Mouse (Mus musculus) retina, embryonic 14.5 days (tissue): ENCODE results near the gene Cenpq.

Experiments
- DNase-seq: peaks from one replicate; pipeline ENCODE4 v3.0.0-alpha.2; 2015; ENCODE audit warnings: low spot score

The Cenpq gene

DNA sequence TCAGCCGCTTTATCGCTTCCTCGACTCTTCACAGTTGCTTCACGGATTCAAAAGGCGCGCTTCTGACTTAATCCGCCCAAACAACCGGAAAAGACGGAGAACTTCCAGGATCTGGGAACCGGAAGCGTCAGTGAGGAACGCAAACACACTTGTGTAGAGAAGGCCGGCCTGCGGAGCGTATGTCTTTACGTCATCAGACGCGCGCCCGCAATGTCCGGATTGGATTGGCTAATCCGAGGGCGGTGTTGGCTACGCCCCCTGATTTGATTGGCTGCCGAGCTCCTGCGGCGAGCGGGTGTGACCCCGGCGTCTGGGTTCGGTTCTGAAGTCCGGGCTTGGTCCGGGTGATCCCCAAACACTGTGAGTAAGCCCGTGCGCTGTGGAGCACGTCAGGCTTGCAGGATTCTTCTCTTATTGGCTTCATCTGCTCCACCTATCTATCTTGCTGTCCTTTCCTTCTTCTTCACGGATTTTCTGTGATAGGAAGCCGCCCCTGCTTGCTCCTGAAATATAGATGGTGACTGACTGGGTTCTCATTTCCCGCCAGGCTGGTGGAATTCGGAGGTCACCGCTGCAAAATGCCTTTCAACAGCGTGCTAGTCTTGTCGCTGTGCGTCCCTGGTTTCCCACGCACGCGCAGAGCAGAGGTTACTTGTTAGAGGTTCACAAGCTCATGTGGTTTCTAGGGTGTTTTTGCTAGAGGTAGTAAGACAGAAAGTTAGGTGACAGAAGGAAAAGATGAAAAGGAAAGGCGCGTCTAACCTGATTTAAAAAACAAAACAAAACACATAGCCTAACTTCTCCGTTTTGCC is at the start of gene Cenpq, which contains the start of gene Mut:
Gene Cenpq (minus strand): TSS at position 628 of the 812 bp plus-strand sequence.
Gene Mut (plus strand): TSS at position 266 of the 812 bp plus-strand sequence.
- peak; percentile 99 for DNase-seq

DNA sequence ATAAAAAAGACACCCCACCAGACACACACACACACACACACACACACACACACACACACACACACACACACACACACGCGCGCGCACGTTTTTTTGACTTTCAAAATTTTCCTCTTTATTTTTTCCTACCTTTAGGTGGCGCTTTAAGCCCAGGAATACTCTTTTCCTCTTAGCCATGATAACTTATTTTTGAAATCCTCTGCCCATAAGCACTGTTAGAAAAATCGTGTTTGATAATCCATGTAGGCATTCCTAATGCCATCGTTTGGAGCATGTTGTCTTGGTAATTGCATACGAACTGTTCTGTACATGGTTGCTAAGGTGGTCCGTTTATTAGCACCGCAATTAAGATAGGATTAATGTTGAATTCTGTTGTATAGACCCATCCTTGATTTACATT is 43.1 kb upstream of the Cenpq start:
- DNase-seq = peak; percentile 40

DNA sequence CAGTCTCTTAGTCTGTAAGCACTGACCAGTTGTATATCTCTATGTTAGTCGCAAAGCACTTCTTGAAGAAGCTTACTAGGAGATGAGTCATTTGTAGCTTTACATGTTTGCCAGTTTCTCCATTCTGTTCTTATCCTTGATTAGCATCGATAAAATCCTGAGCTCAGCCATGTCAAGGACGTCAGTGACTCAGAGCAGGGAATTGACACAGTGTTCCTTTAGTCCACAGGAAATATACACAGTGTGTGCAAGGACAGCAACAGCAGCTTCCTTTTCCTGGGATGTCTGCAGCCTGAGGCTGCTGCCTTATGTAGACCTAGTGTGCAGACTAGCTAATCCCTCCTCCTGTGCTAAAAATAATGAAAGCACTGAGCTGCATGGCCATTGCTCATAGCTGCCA is 13.7 kb upstream of the Cenpq start:
- DNase-seq = no peak

DNA sequence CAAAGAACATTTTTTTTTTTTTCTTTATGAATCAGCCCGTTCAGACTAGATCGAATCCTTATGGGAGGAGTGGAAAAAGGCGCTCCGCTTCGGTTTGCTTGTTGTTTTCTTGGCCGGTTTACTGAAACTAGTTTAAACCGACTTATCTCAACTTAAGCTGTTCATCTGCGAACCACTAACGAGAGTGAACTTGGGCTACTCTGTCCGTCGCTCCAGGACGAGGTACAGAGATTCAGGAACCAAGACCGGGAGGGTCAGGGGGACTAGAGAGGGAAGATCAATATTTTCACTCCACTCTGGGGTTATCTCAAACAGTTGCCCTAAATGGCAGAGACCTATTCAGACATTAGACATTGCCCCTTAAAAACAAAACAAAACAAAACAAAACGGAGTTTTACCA is 862 bp downstream of the Cenpq start:
- DNase-seq = no peak

DNA sequence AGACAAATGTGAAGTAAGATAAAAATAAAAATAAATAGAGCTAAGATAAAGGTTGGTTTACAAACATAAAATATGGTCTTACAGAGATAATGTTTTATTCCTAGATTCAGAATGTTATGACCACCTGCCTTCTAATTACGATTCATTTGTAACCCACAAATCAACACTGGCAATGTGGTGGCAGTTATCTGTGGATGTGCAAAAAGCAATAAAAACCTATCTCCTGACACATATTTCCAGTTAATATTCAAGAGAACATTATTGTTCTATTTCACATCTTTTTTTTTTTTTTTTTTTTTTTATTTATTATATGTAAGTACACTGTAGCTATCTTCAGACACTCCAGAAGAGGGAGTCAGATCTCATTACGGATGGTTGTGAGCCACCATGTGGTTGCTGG is 19.3 kb downstream of the Cenpq start:
- DNase-seq = no peak

DNA sequence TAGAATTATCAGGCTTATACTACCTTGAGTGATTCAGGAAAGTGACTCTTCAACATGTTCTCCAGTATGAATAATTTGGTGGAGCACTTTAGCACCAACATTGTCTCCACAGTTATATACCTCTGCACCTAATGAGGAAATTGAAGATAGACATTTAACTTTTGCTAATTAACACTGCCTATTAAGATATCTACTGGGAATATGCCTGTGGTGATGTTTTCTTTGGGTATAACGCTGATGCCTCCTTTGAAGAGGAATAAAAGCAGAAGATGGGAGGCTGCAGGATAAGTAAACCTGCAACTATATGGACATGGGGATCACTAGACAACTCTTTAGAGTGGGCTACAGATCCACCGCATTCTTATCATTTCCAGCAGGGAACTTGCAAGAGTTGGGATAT is 20.6 kb downstream of the Cenpq start, which contains the start of gene Glyatl3:
Gene Glyatl3 (minus strand): TSS at position 101 of the 400 bp plus-strand sequence.
- DNase-seq = no peak

DNA sequence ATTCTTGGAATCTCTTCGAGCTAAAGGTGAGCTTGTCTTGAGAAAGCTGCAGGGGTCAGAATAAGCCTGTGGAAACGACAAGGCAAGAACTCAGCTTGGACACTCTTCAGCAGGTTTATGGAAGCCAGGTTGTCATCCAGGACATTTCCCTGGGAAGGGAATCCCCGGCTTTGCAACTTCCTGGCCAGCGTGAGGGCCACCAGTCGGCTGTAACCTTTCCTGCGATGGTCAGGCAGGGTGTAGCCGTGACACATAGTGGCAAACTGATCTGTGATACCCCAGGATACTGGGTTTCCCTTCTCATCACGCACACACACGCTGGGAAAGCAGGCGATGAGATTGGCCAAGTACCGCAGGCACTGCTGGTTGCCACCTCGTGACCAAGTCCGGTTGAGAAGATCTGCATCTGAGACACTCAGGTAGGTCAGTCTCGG is 30.1 kb downstream of the Cenpq start:
- DNase-seq = no peak

DNA sequence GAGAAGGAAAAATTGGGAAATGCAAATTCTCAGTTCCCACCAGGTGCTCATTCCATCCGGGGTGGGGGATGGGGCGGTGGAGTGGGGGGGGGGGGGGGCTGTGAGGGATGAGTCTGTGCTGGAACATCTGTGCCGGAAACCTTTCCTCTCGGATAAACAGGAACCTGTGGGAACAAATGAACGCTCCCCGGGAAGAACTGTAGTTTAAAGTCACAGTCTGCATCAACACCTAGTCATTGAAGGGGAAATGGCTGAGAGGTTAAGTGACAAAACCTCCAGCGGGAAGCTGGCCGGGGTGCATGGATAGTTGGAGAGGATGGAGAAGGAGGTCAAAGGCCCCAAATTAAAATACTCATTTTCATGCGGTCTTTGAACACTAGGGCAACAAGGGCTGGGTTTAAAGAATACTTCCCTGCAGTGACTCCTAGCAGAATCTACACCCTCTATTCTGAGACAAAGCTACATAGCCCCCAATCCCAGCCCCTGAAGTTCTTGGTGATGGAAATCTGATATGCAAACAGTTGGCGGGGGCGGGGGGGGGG is 30.7 kb downstream of the Cenpq start:
- DNase-seq = no peak

DNA sequence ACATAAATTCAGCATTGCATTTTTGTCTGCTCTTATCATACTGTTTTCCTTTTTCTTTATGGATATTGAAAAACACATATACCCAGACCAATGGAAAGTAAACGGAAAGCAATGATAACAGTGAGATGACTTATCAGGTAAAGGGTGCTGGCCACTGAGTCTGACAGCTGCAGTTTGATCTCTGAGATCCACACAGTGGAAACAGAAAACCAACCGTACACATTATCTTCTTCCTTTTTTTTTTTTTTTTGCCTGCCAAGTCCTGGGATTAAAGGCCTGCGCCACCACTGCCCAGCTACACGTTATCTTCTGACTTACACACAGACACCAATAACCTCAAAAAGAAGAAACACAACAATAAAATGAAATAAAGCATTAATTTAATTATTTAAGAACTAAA is 31.5 kb downstream of the Cenpq start:
- DNase-seq = no peak

DNA sequence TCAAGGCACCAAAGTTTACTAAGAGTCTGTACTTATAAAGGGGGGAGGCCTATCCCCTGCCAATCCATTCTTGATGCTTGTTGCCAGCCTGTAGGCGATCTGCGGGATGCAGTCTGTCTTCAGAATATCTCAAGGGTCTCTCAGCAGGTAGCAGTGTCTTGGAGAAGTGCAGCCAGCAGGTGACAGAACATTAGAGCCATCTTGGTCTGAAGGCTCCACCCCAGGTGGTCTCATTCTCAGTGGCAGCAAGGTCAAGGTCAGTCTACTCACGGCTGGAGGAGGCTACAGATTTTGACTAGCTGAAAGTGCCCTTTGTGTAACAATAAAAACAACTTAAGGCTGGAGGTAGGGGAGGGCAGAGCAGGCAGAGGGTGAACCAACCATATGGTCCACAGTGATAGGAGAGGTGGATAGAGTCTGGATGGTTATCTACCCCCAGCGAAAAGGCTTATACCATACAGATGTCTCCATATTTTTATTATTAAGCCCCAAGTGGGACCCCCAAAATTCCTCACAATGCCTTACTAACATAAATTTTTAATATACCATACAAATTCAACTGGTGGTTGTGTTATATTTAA is 35.0 kb downstream of the Cenpq start:
- no peak for DNase-seq

DNA sequence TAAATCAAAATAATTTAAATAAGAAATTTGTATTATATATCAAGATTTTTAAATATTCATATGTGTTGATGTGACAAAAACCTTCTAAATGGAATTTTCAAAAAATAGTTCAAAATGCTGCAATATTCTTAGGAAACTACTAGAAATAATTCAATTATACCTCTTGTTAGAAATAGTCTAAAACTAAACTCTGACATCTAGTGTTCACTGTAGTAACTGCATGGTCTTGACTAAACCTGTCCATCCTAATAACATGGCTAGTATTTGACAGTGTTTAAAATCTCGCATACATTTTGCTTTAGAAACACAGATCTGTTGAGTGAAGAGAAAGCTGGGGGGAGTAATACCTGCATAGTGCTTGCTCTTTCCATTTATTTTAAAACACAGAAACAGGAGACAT is 38.0 kb downstream of the Cenpq start:
- peak; percentile 73 for DNase-seq

DNA sequence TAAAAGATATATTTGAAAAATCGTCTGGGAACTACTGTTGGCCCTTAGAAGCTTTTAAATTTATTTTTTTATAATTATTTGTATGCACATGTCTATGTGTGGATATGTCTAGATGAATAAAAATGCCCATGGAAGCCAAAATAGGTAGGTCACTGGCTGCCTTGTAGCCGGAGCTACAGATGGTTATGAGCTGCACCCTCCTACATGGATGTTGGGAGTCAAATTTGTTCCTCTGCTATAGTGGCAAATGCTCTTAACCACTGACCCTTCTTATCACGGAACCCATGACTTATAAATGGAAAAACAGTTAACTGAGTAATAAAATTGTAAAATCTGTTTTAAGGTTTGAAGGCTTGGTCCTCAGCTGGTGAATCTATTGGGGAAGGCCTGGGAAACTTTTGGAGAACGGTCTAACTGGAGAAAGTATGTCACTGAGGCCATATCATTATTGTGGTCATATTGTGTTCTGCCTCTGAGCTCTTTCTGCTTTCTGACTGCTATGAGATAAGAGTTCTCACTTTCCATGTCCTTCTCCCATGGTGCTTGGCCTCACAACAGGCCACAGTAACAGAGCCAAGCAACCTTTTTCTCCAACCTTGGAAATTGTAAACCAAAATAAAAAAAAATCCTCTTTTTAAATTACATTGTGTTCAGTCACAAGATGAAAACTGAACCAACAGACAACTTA is 46.9 kb downstream of the Cenpq start:
- DNase-seq = no peak

DNA sequence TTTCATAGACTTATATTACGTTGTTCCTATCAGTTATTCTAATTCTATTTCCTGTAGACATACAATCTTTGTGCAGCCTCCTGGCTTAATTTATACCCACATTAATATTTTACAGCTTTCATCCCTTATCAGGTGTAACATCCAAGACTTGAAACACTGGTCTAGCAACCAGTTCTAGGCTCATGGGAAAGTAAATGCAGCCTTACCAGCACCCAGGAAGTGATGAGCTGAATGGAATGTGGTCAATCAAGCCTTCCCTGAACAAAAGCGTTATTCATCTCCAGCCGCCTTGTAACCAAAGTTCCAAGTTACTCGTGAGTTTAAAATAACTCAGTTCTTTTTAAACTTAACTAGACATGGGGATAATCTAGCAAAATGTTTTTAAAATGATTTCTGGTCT is 49.7 kb downstream of the Cenpq start:
- DNase-seq = no peak

DNA sequence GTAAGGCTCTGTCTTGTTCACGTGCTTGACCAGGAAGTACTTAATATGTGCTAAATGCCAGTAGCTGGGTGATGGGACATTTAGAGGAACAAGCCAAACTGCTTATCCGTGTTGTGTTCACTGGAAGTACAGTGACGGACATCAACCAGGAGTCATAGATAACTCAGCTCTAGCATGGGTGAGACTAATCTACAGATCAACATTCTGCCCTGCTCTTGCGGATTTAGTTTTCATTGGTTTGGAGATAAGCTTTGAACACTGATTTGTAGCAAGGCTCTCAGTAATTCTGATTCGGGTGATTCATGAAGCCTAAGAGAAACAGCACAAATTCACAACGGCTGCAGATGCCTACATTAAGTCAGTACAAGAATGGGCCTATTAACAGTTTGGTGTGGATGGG is 52.7 kb downstream of the Cenpq start:
- DNase-seq = no peak

DNA sequence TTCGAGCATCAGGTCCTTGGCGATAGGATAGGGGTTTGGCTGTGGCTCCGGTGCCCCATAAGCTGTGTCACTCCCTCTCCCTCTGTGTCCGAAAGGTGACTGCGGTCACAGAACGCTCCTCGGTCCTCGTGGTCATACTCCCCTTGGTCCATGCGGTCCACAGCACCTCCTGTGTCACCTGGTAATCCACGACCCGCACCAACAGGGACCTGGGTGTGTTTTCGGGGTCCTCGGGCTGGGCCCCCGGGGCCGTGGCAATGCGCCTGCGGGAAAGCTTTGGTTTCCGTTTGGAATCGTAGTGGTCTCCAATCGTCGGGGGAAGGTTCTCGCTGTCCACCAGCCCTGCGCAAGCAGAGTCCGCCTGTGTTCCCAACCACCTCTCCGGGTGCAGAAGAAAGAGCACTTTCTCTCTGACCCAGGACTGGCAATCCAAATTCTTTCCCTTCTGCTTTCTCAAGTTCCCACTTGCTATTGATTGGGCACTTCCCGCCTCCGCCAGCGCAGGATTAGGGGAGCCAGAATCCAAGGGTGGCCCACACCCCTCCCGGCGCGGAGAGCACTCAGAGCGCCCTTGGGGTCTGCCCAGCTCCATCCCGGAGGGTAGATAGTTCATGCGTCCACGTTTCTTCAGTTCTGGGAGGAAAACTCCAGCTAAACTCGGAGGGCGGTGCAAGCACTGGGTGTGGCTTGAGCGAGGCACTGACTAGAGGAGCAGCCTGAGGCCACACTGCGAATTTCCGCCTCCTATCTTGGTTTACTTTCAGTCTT is 54.7 kb downstream of the Cenpq start, which contains the start of gene 9130008F23Rik:
Gene 9130008F23Rik (minus strand): TSS at position 636 of the 768 bp plus-strand sequence.
- peak; percentile 55 for DNase-seq

DNA sequence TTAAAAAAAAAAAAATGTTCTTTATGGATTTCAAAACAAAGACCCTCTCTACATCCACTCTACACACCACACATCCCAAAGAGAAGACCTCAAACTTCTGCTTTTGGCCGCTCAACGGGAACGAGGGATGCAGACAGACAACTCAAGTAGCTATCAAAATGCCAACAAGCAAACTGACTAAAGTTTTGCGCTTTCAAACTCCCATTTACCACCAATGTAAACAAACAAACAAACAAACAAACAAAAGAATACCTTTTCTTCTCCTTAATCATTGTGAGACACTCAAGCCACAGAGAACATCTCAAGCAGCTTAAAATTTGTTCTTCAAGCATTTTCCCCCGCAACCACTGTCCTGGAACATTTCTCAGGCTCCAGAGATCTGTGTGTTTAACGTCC is 55.3 kb downstream of the Cenpq start:
- no peak for DNase-seq

DNA sequence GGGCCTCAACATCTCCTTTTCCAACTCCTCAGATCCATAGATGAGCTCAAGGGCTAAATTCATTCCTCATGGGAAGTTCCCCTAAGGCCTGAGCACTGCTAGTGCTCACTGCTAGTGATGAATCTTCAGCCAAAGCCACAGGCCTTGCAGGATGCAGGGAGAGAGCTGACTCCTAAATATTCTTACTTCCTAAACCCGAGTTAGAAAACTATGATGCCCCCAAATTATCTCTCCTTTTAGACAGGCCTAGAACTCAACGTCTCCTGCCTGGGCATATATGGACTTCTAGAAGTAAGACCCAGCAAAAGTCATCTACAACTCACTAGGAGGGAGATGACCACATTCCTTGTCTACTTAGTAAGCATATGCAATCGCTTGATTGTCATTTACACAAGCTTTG is 57.1 kb downstream of the Cenpq start:
- no peak for DNase-seq

DNA sequence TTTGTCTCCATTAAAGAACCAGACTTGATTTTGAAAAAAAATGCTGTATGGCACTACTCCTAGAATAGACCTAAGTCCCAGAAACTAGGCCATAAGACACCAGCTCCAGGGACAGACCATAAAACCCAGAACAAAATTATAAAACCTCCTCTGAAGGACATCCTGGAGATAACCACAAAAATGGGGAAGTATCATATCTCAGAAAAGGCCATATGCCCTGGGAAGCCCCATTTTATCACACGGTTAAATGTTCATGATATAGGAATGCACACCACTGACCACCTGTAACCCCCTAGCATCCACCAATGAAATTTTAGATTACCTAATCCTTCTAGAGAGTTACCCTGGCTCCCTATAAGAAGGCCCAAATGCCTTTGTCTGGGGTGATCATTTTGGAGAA is 59.3 kb downstream of the Cenpq start:
- DNase-seq = no peak

DNA sequence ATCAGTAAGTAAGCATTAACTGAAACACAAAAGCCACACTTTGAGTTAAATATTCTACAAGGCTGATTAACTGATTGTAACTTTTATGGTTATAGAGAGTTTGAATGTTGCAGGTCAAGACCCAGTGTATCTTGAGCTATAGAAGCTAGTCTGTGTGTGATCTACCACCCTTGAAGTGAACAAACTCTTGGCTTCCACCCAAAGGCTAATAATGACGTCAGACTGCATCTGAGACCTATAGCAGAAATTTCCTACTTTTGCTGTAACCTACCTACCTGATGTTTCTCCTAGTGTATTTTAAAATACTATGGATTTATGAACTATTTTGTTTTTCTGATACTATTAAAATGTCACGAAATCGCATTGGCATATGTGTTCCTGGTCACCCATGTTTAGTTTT is 60.1 kb downstream of the Cenpq start:
- DNase-seq = no peak

DNA sequence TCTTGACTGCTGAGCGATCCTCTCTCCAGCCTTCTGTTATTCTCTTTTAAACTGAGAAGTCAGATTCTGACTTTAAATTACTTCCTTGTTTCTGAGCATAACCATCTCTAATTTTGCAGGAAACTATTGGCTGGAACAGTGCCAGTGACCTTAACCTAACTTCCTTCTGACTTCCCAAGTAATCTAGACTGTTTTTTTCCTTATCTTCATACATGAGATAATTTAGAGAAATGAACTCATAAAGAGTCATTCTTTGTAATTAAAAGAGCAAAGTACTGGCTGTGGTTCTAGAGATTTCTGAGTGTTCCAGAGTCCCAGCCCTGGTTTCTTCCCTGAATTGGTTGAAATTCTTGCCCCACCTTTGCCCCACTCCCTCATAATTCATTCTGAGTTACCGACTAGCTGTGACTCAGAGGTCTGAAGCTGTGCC is 61.2 kb downstream of the Cenpq start:
- DNase-seq = no peak
